Mouse (Mus musculus) MEL-GATA-1-ER (cell line): Measurements from ENCODE around the gene Prkce.

Source experiments
- DNase-seq: peaks from one replicate; pipeline ENCODE4 v3.0.0-alpha.2; 2012; ENCODE audit warnings: low read depth; ENCODE audit errors: extremely low read depth

Gene Prkce

GRCm38 (mm10) chr17:86441098-86441497 lies 273.5 kb downstream of the Prkce start:
- no peak for DNase-seq

- DNase-seq: no peak
These were observed 276.3 kb downstream of the Prkce start for GRCm38 (mm10) chr17:86443886-86444285.

- DNase-seq: peak; percentile 95
These were observed 277.2 kb downstream of the Prkce start for GRCm38 (mm10) chr17:86444578-86445419.

- DNase-seq: no peak
These were observed 277.8 kb downstream of the Prkce start for GRCm38 (mm10) chr17:86445420-86445720.

GRCm38 (mm10) chr17:86445900-86446299 lies 278.3 kb downstream of the Prkce start:
- DNase-seq: no peak

GRCm38 (mm10) chr17:86447101-86447598 lies 279.6 kb downstream of the Prkce start:
- peak; percentile 74 for DNase-seq

GRCm38 (mm10) chr17:86452934-86453333 lies 285.3 kb downstream of the Prkce start:
- no peak for DNase-seq

- no peak for DNase-seq
These were observed 286.2 kb downstream of the Prkce start for GRCm38 (mm10) chr17:86453673-86454350.

- DNase-seq: no peak
These were observed 286.7 kb downstream of the Prkce start for GRCm38 (mm10) chr17:86454351-86454706.

- no peak for DNase-seq
These were observed 288.9 kb downstream of the Prkce start for GRCm38 (mm10) chr17:86456512-86456911.

- no peak for DNase-seq
These were observed 290.9 kb downstream of the Prkce start for GRCm38 (mm10) chr17:86458302-86458980.

- no peak for DNase-seq
These were observed 293.3 kb downstream of the Prkce start for GRCm38 (mm10) chr17:86460645-86461430.

- no peak for DNase-seq
These were observed 295.8 kb downstream of the Prkce start for GRCm38 (mm10) chr17:86463369-86463768.

- DNase-seq: no peak
These were observed 296.6 kb downstream of the Prkce start for GRCm38 (mm10) chr17:86464197-86464596.

GRCm38 (mm10) chr17:86464689-86465363 lies 297.2 kb downstream of the Prkce start:
- DNase-seq: no peak

- DNase-seq: no peak
These were observed 298.3 kb downstream of the Prkce start for GRCm38 (mm10) chr17:86465865-86466264.

- DNase-seq: no peak
These were observed 298.8 kb downstream of the Prkce start for GRCm38 (mm10) chr17:86466412-86466811.

GRCm38 (mm10) chr17:86466871-86467270 lies 299.3 kb downstream of the Prkce start:
- DNase-seq: no peak

GRCm38 (mm10) chr17:86467291-86467898 lies 299.8 kb downstream of the Prkce start:
- no peak for DNase-seq

GRCm38 (mm10) chr17:86467967-86468366 lies 300.4 kb downstream of the Prkce start:
- no peak for DNase-seq
